Mouse (Mus musculus) layer of hippocampus, adult 2 months (tissue): ENCODE data around the gene Ptpn23. TPM values are rescaled to one million over a fixed set of nuclear protein-coding genes. Genes with fewer than 3 reads are reported as not detected.

Experiments used
- DNase-seq, 2 experiments: peaks; one replicate each; pipeline ENCODE4 v3.0.0; 2022; ENCODE audit warnings: low spot score in 2 of 2
- H3K27ac ChIP-seq: fragments of 200-600 bp; 2 replicates; pipeline ENCODE4 v1.8.1; 2022
- H3K4me3 ChIP-seq: fragments of 200-600 bp; 2 replicates; pipeline ENCODE4 v1.8.1; 2022; ENCODE audit warnings: mild to moderate bottlenecking
- CTCF ChIP-seq: fragments of 200-600 bp; conservative IDR thresholded peaks from 2 replicates; pipeline ENCODE4 v1.8.1; 2022; ENCODE audit warnings: antibody characterized with exemption, mild to moderate bottlenecking, moderate library complexity
- total RNA-seq, 2 experiments: library from RNA; stranded (reverse); gene quantifications; 2 replicates each; pipeline ENCODE4 v1.2.3; 2021

Ptpn23 gene
- total RNA-seq, 2 experiments from 2014 or later, result 57.2 to 57.8 TPM

GRCm38 (mm10) chr9:110342008-110342407 is 66.0 kb downstream of the Ptpn23 start:
- Histone ChIP-seq H3K4me3 (no peak overlapping the region), H3K27ac (no peak overlapping the region)
- no peak for TF ChIP-seq CTCF
- DNase-seq, result no peak

GRCm38 (mm10) chr9:110340037-110340750 is 67.8 kb downstream of the Ptpn23 start:
- TF ChIP-seq CTCF, result no peak
- Histone ChIP-seq H3K4me3 (no peak overlapping the region), H3K27ac (no peak overlapping the region)
- no peak for DNase-seq

Other genes with a start within 250 kb of the Ptpn23 start
- 100 to 1,000 TPM; 277 to 278 TPM for gene Cspg5, start 164.4 kb downstream of the Ptpn23 start, total RNA-seq
- gene Elp6, start 103.0 kb downstream of the Ptpn23 start, total RNA-seq, result 10 to 100 TPM; 14.8 to 14.9 TPM
- gene Scap, start 74.9 kb downstream of the Ptpn23 start, total RNA-seq, result 10 to 100 TPM; 93.4 to 95.0 TPM
- not detected for gene Ngp, start 11.5 kb upstream of the Ptpn23 start, total RNA-seq
- 10 to 100 TPM; 22.0 to 25.4 TPM for gene Klhl18, start 68.5 kb upstream of the Ptpn23 start, total RNA-seq
- gene Kif9, start 68.7 kb upstream of the Ptpn23 start, total RNA-seq, result 1 to 10 TPM; 3.5 to 3.7 TPM
- 10 to 100 TPM; 50.9 to 64.9 TPM for gene Setd2, start 124.4 kb upstream of the Ptpn23 start, total RNA-seq
- gene Nradd, start 216.2 kb upstream of the Ptpn23 start, total RNA-seq, result 1 to 10 TPM; 1.9 to 3.4 TPM
- gene Nbeal2, start 245.9 kb upstream of the Ptpn23 start, total RNA-seq, result 10 to 100 TPM; 17.7 to 18.0 TPM
- 10 to 100 TPM; 50.2 to 66.0 TPM for gene Ccdc12, start 248.3 kb upstream of the Ptpn23 start, total RNA-seq